16 mouse cellular contexts compared by ENCODE assay signal in genomic region chr5:26671478-26671877, GRCm38 (mm10).
"Had no signal": no experiment of that assay in that cellular context is flagged by ENCODE, and none has a peak within 500 bp of the region (broad histone marks: within the 10 kb centered on the region; RNA-seq: fewer than 3 reads in every experiment).

No protein-coding gene starts in this region.

- DNase-seq: gastrocnemius, postnatal 14 days; gastrocnemius, postnatal 36 days; heart, adult 18-20 months; heart, postnatal 10 days; heart, postnatal 4 days; kidney, adult 18-20 months; kidney, adult 8-10 months; kidney, postnatal 10 days; kidney, postnatal 25 days; kidney, postnatal 4 days; liver; liver, embryonic 13.5 days had no signal

- ATAC-seq: hindbrain, embryonic 16.5 days; inflammation-experienced regulatory T-cells, adult 6 months; intestine, embryonic 15.5 days; intestine, postnatal 0 days had no signal
